Mouse (Mus musculus) B cell, adult (primary cell): ENCODE measurements around the gene Atxn3. TPM values are rescaled to one million over a fixed set of nuclear protein-coding genes. Genes with fewer than 3 reads are reported as not detected.

Source experiments
- total RNA-seq: library from RNA; stranded (reverse); gene quantifications from 4 replicates; pipeline ENCODE4 v1.2.4, GENCODE M21; 2023; ENCODE audit not compliant: inconsistent age

Atxn3 gene
- total RNA-seq = 20.7 to 27.9 TPM (median 26.8 TPM) in 4 replicates

DNA sequence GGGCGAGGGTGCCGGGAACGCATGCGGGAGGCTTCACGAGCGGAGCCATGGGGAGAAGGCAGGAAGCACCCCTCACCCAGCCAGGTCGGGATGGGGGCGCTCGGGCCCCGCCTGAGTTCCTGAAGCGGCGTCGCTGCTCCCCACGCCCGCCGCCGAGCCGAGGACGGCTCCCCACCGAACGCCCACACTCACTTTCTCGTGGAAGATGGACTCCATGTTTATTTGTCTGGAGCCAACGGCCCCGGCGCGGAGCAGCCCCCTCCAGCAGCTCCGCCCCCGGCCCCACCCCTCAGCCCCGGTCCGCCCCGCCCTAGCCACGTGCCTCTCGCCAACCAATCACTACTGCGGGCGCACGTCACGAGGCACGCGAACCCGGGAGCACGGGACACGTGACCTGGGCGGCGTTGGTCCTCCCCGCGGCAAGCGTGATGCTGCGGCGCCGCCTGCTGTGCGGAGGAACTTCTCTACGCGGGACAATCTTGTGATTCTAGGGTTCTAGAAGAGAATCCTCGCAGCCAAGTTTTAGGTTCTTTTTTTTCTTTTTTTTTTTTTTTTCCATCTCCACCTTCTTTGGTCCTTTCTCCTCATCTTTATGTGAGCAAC is at the start of gene Atxn3:
TSS of gene Atxn3 (minus strand) at position 305 of the 603 bp plus-strand sequence.

DNA sequence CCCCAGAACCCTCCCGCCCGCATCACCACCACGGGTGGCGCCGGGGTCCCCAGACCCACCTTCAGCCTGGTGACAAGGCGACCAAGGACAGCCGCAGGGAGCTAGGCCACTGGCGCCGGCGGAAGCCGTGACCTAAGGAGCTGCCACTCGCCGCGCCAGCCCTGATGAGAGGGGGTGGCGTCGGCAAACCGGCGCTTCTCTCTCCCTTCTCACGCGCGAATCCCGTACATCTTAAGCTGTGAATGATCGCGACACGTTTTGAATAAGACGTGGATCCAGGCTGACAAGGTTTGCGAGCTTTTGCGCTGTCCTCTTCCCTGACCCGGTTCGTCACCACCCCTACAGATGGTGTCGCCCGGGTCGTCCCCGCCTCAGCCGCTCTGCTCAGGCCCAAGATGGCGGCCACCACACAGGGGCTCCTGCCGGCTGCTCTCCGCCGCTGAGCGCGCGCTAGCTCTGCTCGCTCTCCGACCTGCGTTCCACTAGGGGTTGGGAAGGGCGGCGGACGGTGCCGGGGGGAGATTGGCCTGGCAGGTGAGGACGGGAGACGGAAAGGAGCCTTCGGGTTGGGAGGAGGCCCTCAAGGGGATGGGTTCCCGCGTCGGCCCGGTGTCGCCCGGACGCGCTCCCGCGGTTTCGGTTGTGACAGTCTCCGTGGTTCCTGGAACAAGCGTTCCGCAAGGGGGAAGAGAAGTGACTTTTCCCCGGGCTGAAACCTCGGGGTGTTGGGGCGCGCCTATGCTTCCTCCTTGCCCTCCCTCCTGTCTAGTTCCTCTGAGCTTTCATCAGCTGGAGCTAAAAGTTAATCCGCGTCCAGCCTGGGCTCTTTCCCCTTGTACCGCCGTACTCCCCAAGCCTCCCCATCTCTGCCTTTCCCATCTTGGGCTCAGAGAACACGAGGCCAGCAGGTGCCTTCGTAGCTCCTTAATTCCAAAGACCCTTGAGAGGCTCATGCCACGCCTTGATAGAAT is 17.8 kb upstream of the Atxn3 start, which contains the start of gene Cpsf2:
TSS of gene Cpsf2 (plus strand) at position 388 of the 971 bp plus-strand sequence.

DNA sequence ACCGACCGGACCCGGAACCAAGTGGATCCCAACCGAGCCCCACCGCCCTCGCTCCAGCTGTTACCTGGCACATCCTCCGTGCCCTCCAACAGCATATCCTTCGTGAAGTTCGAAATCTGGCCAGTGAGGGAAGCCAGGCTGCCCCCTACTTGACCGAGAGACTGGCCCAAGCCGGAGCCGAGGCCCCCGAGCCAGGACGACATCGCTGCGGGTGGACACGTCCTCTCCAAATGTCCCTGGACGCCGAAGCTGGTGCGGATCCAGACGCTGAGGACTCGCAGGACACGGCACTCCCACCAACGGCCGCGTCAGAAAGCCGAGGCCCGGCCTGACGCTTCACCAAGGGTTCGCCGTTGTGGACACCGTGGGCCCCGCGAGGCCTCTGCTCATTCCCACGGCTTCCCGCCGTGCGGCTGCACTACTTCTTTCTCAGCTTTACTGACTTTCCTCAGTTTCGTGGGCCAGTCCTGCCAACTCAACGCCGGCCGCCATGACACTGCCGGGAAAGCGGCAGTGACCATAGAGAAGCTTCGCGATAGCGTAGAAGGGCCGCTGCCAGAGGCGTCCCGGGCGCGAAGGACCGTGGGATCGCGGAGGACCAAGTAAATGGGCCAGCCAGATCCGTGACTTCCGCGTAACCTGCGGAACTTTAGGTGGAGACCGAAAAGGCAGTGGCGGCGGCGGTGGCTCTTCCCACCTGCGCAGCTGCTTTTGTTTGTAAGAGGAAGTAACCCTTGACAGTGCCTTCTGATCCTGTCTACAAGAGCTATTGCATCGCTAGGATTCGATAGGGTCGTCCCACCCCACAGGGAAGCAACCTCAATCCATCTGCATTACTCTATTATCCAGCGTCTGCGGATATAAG is 45.2 kb downstream of the Atxn3 start, which contains the start of gene Trip11:
TSS of gene Trip11 (minus strand) at position 642 of the 865 bp plus-strand sequence.

Other genes starting within 250 kb of the Atxn3 start
- gene Tc2n, start 239.7 kb downstream of the Atxn3 start, total RNA-seq = not detected in 4 replicates
- gene Fbln5, start 139.2 kb downstream of the Atxn3 start, total RNA-seq = not detected in 4 replicates
- 60.6 to 69.3 TPM (median 64.1 TPM) in 4 replicates for gene Trip11, start 45.0 kb downstream of the Atxn3 start, total RNA-seq
- gene Cpsf2, start 17.7 kb upstream of the Atxn3 start, total RNA-seq = 35.3 to 38.2 TPM (median 36.3 TPM) in 4 replicates
- gene Slc24a4, start 170.5 kb upstream of the Atxn3 start, total RNA-seq = not detected in 4 replicates